Mouse (Mus musculus): ENCODE data around the gene Sugp1. TPM values are rescaled to one million over a fixed set of nuclear protein-coding genes. Genes with fewer than 3 reads are reported as not detected.
"Not testable (repeated sequence)": the region's sequence is repeated elsewhere in the genome, so short reads cannot be mapped to it uniquely, and the experiment has no call there.

Sugp1 gene
- polyA plus RNA-seq, 1 experiment from 2014 or later: 61.9 TPM

- H3K9me3 ChIP-seq (replicated peaks; ENCODE audit: control insufficient read depth, low read length, poor library complexity, severe bottlenecking); H3K4me3 ChIP-seq (ENCODE audit: low read depth, low read length); H3K4me2 ChIP-seq (ENCODE audit: low read length); H3K27me3 ChIP-seq (ENCODE audit: control insufficient read depth, insufficient read depth, low read depth, low read length); H3K4me1 ChIP-seq (ENCODE audit: control insufficient read depth, insufficient read depth, low read length); ATAC-seq; H3K36me3 ChIP-seq (ENCODE audit: control insufficient read depth, insufficient read depth, low read length); H3K27ac ChIP-seq (ENCODE audit: low read length): not testable (repeated sequence)
- WGBS: 49% methylated on average over 7 of the region's 7 CpGs
- 0 out of 2 replicates have a peak overlapping the region, but pooled peaks have one; percentile 15 for H3K9ac ChIP-seq (ENCODE audit: low read depth, low read length)
Measured at GRCm38 (mm10) chr8:70001892-70002191, 40.8 kb upstream of the Sugp1 start.

DNA sequence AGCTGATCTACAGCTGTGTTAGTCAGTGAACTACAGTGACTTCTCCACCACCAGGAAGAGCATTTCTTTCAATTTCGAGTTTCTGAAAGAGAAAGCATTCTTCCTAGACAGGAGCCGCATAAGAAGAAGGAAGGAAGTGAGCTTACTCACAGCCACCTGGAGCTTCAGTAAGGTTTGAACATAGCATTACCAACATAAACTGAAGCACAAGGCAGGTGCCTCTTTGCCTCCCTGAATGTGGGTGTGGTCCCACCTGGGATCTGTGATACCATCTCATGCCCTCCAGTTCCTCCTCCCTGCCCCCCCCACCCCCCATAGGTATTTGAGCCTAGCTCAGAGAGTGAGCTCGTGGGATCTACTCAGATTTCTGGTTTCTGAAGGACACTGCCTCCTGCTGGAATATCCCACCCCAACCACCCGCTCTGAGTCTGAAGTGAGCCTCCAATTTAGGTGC lies 39.4 kb upstream of the Sugp1 start:
- 46% methylated on average over 4 of the region's 4 CpGs for WGBS
- ATAC-seq: no peak
- no peaks in the 10 kb centered on the region for H3K36me3 ChIP-seq (ENCODE audit: control insufficient read depth, insufficient read depth, low read length)
- H3K4me3 ChIP-seq (ENCODE audit: low read depth, low read length): no peak overlapping the region
- no peak overlapping the region for H3K9ac ChIP-seq (ENCODE audit: low read depth, low read length)
- no peak overlapping the region for H3K4me2 ChIP-seq (ENCODE audit: low read length)
- H3K9me3 ChIP-seq (replicated peaks; ENCODE audit: control insufficient read depth, low read length, poor library complexity, severe bottlenecking): no peaks in the 10 kb centered on the region
- H3K4me1 ChIP-seq (ENCODE audit: control insufficient read depth, insufficient read depth, low read length): no peaks in the 10 kb centered on the region
- H3K27ac ChIP-seq (ENCODE audit: low read length): no peak overlapping the region
- H3K27me3 ChIP-seq (ENCODE audit: control insufficient read depth, insufficient read depth, low read depth, low read length): no peaks in the 10 kb centered on the region

GRCm38 (mm10) chr8:70004345-70004744 lies 38.3 kb upstream of the Sugp1 start:
- H3K4me1 ChIP-seq (ENCODE audit: control insufficient read depth, insufficient read depth, low read length): no peaks in the 10 kb centered on the region
- no peak overlapping the region for H3K27ac ChIP-seq (ENCODE audit: low read length)
- ATAC-seq: no peak
- no peak overlapping the region for H3K9ac ChIP-seq (ENCODE audit: low read depth, low read length)
- no peaks in the 10 kb centered on the region for H3K36me3 ChIP-seq (ENCODE audit: control insufficient read depth, insufficient read depth, low read length)
- H3K9me3 ChIP-seq (replicated peaks; ENCODE audit: control insufficient read depth, low read length, poor library complexity, severe bottlenecking): no peaks in the 10 kb centered on the region
- H3K4me2 ChIP-seq (ENCODE audit: low read length): no peak overlapping the region
- no peaks in the 10 kb centered on the region for H3K27me3 ChIP-seq (ENCODE audit: control insufficient read depth, insufficient read depth, low read depth, low read length)
- H3K4me3 ChIP-seq (ENCODE audit: low read depth, low read length): no peak overlapping the region

DNA sequence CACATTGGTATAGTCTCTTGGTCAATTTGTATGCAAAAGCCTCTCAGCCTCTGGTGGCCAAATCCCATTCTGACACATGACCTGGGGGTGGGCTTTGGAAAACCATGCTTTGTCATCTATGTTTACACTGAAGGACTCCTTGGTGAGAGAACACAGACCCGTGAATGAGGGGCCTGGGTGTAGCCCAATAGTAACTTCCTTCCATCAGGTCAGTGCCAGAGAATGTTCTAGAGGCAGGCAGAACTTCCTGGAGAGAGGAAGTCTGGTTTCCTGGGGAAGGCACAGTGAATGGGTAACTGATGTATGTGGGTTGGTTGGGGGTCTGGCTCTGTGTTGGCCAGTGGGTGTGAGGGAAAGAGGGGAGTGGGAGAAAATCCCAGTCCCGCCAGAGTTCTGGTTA lies 37.4 kb upstream of the Sugp1 start:
- H3K27ac ChIP-seq (ENCODE audit: low read length): no peak overlapping the region
- H3K9me3 ChIP-seq (replicated peaks; ENCODE audit: control insufficient read depth, low read length, poor library complexity, severe bottlenecking): no peaks in the 10 kb centered on the region
- WGBS: 58% methylated on average over 2 of the region's 2 CpGs
- no peaks in the 10 kb centered on the region for H3K27me3 ChIP-seq (ENCODE audit: control insufficient read depth, insufficient read depth, low read depth, low read length)
- no peak for ATAC-seq
- H3K9ac ChIP-seq (ENCODE audit: low read depth, low read length): no peak overlapping the region
- H3K36me3 ChIP-seq (ENCODE audit: control insufficient read depth, insufficient read depth, low read length): no peaks in the 10 kb centered on the region
- no peak overlapping the region for H3K4me2 ChIP-seq (ENCODE audit: low read length)
- H3K4me1 ChIP-seq (ENCODE audit: control insufficient read depth, insufficient read depth, low read length): no peaks in the 10 kb centered on the region
- H3K4me3 ChIP-seq (ENCODE audit: low read depth, low read length): no peak overlapping the region

- not testable (repeated sequence) for H3K4me1 ChIP-seq (ENCODE audit: control insufficient read depth, insufficient read depth, low read length)
Measured at GRCm38 (mm10) chr8:70010796-70011195, 31.8 kb upstream of the Sugp1 start.

GRCm38 (mm10) chr8:70012350-70012749 lies 30.3 kb upstream of the Sugp1 start:
- Histone ChIP-seq H3K4me3 (ENCODE audit: low read depth, low read length) (no peak overlapping the region), H3K4me2 (ENCODE audit: low read length) (no peak overlapping the region), H3K36me3 (ENCODE audit: control insufficient read depth, insufficient read depth, low read length) (peaks cover 6% of the 10 kb centered on the region; the same call in 1 of the 2 replicates), H3K9me3 (replicated peaks; ENCODE audit: control insufficient read depth, low read length, poor library complexity, severe bottlenecking) (no peaks in the 10 kb centered on the region), H3K27me3 (ENCODE audit: control insufficient read depth, insufficient read depth, low read depth, low read length) (no peaks in the 10 kb centered on the region), H3K4me1 (ENCODE audit: control insufficient read depth, insufficient read depth, low read length) (no peaks in the 10 kb centered on the region), H3K27ac (ENCODE audit: low read length) (no peak overlapping the region), H3K9ac (ENCODE audit: low read depth, low read length) (no peak overlapping the region)
- WGBS: 76% methylated on average over 3 of the region's 3 CpGs
- ATAC-seq: no peak

More at GRCm38 (mm10) chr8:70010796-70011195, 31.8 kb upstream of the Sugp1 start:
- H3K27me3 ChIP-seq (ENCODE audit: control insufficient read depth, insufficient read depth, low read depth, low read length); H3K9ac ChIP-seq (ENCODE audit: low read depth, low read length); H3K27ac ChIP-seq (ENCODE audit: low read length); H3K36me3 ChIP-seq (ENCODE audit: control insufficient read depth, insufficient read depth, low read length); H3K4me2 ChIP-seq (ENCODE audit: low read length); H3K4me3 ChIP-seq (ENCODE audit: low read depth, low read length); ATAC-seq; H3K9me3 ChIP-seq (replicated peaks; ENCODE audit: control insufficient read depth, low read length, poor library complexity, severe bottlenecking): not testable (repeated sequence)
- 95% methylated on average over 14 of the region's 14 CpGs for WGBS

DNA sequence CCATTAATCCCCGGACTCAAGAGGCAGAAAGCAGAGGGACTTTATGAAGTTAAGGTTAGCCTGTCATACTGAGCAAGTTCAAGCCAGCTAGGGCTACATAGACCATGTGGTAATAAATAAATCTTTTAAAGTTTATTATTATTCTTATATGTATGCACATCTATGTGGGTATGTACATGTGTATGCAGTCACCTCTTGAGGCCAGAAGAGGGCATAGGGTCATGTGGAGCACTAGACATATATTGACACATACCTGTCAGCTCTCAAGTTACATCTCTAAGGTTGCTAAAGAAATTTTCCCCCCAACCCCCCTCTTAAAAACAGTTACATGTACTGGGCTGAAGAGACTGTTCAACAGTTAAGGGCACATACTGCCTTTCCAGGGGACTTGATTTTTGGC lies 29.9 kb upstream of the Sugp1 start:
- no peaks in the 10 kb centered on the region for H3K9me3 ChIP-seq (replicated peaks; ENCODE audit: control insufficient read depth, low read length, poor library complexity, severe bottlenecking)
- H3K9ac ChIP-seq (ENCODE audit: low read depth, low read length): no peak overlapping the region
- no peaks in the 10 kb centered on the region for H3K27me3 ChIP-seq (ENCODE audit: control insufficient read depth, insufficient read depth, low read depth, low read length)
- no peak overlapping the region for H3K4me2 ChIP-seq (ENCODE audit: low read length)
- H3K36me3 ChIP-seq (ENCODE audit: control insufficient read depth, insufficient read depth, low read length): peaks cover 7% of the 10 kb centered on the region
- no peak overlapping the region for H3K4me3 ChIP-seq (ENCODE audit: low read depth, low read length)
- no peak overlapping the region for H3K27ac ChIP-seq (ENCODE audit: low read length)
- WGBS: 87% methylated on average over 1 of the region's 1 CpGs
- no peak for ATAC-seq
- no peaks in the 10 kb centered on the region for H3K4me1 ChIP-seq (ENCODE audit: control insufficient read depth, insufficient read depth, low read length)

DNA sequence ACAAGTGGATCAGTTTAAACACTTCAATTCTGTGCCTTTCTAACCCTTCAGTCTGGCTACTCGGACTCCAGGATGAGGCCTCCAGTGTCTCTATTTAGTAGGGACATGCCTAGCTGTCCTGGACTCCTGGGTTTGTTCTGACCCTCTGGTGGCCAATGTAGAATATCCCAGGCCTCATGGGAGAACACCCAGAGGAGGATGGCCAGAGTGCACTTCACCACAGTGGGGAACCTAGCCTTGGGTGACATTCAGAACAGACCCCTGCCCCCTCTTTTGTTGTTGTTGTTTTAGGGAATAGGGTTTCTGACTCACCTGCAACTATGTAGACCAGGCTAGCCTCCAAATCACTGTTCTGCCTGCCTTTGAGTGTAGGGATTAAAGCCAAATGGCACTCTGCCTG lies 27.6 kb upstream of the Sugp1 start:
- no peak; the same call in 1 of the 2 replicates for ATAC-seq
- whole genome bisulfite sequencing: 93% methylated on average over 1 of the region's 1 CpGs
- Histone ChIP-seq H3K9ac (ENCODE audit: low read depth, low read length) (no peak overlapping the region), H3K4me3 (ENCODE audit: low read depth, low read length) (no peak overlapping the region), H3K36me3 (ENCODE audit: control insufficient read depth, insufficient read depth, low read length) (peaks cover 24% of the 10 kb centered on the region), H3K4me1 (ENCODE audit: control insufficient read depth, insufficient read depth, low read length) (no peaks in the 10 kb centered on the region), H3K9me3 (replicated peaks; ENCODE audit: control insufficient read depth, low read length, poor library complexity, severe bottlenecking) (no peaks in the 10 kb centered on the region), H3K27me3 (ENCODE audit: control insufficient read depth, insufficient read depth, low read depth, low read length) (no peaks in the 10 kb centered on the region), H3K27ac (ENCODE audit: low read length) (no peak overlapping the region), H3K4me2 (ENCODE audit: low read length) (no peak overlapping the region)

GRCm38 (mm10) chr8:70023596-70023995 lies 19.0 kb upstream of the Sugp1 start:
- ATAC-seq: no peak
- Histone ChIP-seq H3K27ac (ENCODE audit: low read length) (no peak overlapping the region), H3K9ac (ENCODE audit: low read depth, low read length) (no peak overlapping the region), H3K4me1 (ENCODE audit: control insufficient read depth, insufficient read depth, low read length) (no peaks in the 10 kb centered on the region), H3K36me3 (ENCODE audit: control insufficient read depth, insufficient read depth, low read length) (peaks cover 87% of the 10 kb centered on the region), H3K9me3 (replicated peaks; ENCODE audit: control insufficient read depth, low read length, poor library complexity, severe bottlenecking) (no peaks in the 10 kb centered on the region), H3K4me3 (ENCODE audit: low read depth, low read length) (no peak overlapping the region), H3K27me3 (ENCODE audit: control insufficient read depth, insufficient read depth, low read depth, low read length) (no peaks in the 10 kb centered on the region), H3K4me2 (ENCODE audit: low read length) (no peak overlapping the region)
- WGBS: 65% methylated on average over 8 of the region's 8 CpGs

GRCm38 (mm10) chr8:70026151-70026550 lies 16.5 kb upstream of the Sugp1 start:
- no peak overlapping the region for H3K4me2 ChIP-seq (ENCODE audit: low read length)
- WGBS: 100% methylated on average over 2 of the region's 2 CpGs
- H3K4me1 ChIP-seq (ENCODE audit: control insufficient read depth, insufficient read depth, low read length): no peaks in the 10 kb centered on the region
- no peak overlapping the region for H3K4me3 ChIP-seq (ENCODE audit: low read depth, low read length)
- no peaks in the 10 kb centered on the region for H3K9me3 ChIP-seq (replicated peaks; ENCODE audit: control insufficient read depth, low read length, poor library complexity, severe bottlenecking)
- no peak overlapping the region for H3K9ac ChIP-seq (ENCODE audit: low read depth, low read length)
- H3K27me3 ChIP-seq (ENCODE audit: control insufficient read depth, insufficient read depth, low read depth, low read length): no peaks in the 10 kb centered on the region
- no peak overlapping the region for H3K27ac ChIP-seq (ENCODE audit: low read length)
- peaks cover 78% of the 10 kb centered on the region for H3K36me3 ChIP-seq (ENCODE audit: control insufficient read depth, insufficient read depth, low read length)
- no peak for ATAC-seq

All from midbrain, embryonic 16.5 days (tissue).